Mouse (Mus musculus): ENCODE measurements around the gene Gm29094.

Gene Gm29094

DNA sequence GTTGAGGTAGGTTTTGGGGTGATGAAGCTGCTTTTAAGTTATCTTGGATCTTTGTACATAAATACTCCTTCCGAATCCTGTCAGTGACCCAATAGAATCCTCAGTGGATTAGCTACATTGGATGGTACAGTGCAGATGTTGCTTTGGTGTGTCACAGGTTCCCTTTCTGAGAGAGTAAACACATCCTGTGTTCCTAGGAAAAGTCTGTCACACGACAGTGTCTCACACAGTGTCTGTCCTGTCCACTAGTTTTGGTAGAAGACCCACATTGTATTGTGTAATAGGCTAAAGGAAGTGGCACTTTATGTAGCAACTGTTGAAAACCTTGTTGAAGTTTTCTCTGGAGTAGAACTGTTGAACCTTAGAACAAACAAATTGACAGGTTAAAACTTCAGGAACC, 54.2 kb downstream of the Gm29094 start:
- DNase-seq, result no peak

DNA sequence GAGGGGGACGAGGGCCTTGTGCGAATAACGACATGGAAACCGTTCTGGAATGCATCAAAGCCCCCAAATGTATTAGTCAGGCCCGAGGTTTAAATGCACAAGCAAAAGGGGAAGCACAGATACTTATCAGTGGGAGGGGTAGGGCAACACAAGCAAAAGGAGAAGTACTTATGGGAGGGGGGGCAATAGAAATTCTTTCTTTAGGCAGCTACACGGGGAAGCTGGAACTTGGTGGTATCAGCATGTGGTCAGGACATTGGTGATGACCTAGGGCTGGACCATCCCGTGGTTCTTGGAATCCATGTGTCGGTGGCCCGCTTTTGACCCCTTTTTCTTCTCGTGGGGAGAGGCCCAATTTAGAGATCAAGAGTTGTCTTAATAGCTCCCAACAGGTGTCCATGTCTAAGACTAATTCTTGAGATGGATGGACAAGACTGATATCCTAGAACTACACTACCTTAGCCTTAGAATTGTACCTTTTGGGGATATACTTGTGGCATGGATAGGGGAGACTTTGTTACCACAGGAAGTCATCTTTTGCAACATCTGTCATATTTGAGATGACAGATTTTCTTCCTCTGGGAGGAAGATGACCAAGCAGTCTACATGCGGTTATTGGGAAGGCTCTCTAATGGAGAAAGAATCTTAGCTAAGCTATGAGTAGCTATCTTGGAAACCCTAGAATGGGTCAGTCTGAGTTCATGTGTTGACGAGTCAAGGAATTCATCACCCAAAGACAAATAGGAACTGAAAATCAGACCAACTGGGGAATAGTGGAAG, 57.6 kb downstream of the Gm29094 start:
- no peak for DNase-seq

DNA sequence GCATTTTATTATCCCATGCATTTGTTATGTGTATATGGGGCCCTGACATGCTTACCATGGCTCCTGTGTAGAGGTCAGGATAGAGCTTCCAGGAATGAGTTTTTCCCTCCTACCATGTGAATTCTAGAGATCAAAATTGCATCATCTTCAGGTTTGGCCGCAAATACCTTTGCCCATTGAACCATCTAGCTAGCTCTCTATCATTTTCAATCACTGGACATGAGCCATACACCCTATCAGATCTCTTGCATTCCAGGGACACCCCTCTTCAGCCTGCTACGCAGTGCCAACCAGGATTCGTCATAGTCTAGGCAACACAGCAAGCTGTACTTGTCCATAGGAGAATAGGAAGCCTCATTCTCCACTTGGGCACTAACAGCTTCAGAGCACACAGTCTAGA, 64.8 kb downstream of the Gm29094 start:
- no peak for DNase-seq

GRCm38 (mm10) chr9:89264571-89264970, 65.4 kb downstream of the Gm29094 start:
- no peak for DNase-seq

Data from liver (tissue).